Mouse (Mus musculus): ENCODE measurements around the gene Fkbp15.

DNA sequence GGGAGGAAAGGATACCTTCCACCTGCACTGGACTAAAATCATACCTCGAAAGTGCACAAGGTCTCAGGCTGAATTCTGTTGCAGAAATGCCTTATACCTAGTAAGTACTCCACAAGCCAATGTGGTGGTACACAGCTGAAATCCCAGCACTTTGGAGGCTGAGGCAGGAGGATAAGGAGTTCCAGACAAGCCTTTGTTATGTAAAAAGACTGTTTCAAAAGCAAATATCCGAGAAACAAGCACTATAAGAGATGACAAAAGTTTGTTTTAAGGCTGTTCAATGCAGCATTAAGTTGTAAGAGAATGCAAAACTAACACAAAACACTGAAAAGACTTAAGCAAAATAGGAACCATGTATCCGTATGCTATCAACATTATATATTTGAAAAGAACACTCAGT is 45.8 kb downstream of the Fkbp15 start:
- TF ChIP-seq CTCF (conservative IDR thresholded peaks at IDR 0.05; ENCODE audit: insufficient read depth, insufficient read length, low read depth, low read length) (no peak), POLR2A (IDR thresholded peaks at IDR 0.05; ENCODE audit: low read depth, low read length) (no peak)

All from kidney, adult 2 months (tissue).